In the genomic region with DNA sequence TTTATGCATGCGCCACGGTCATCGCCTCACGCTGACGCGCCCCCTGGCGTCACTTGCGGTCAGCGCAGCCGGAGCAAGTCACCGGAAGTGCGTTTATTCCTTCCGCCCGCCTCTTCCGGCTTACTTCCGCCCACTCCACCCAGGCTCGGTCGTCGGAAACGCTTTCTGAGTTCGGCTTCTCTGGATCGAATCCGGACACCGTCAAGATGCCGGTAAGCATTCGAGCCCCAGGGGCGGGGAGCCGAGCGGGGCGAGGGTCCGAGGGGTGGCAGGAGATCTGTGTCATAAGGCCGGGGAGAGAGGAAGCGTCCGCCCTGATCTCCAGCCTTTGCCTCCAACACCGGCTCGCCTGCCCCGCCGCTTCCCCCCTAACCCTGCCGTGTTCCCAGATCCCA, we compare ENCODE assay signal across 8 mouse cellular contexts. TPM values are rescaled to one million over a fixed set of nuclear protein-coding genes. Genes with fewer than 3 reads are reported as not detected.
A peak's percentile ranks its signal among the peaks of the same experiment; 100 is the strongest.
DNase-seq lines count a peak whose midpoint lies in the region; ATAC-seq and TF ChIP-seq lines count a peak whose summit lies in the region.

A gene (plus strand): TSS at position 93 of the 395 bp plus-strand sequence.

- H3K4me3 ChIP-seq in ES-Bruce4 (ENCODE audit: low read depth, low read length): peak within 1 kb of the TSS; percentile 86
- H3K4me3 ChIP-seq in forebrain, embryonic 13.5 days: peak within 1 kb of the TSS; percentile 84
- peak within 1 kb of the TSS; percentile 99 for H3K4me3 ChIP-seq in liver, postnatal 0 days (ENCODE audit: low read depth, low read length)
- H3K4me3 ChIP-seq in neural tube, embryonic 14.5 days (ENCODE audit: low read depth, low read length): peak within 1 kb of the TSS; percentile 58

- no peaks in the 10 kb centered on the region for H3K9me3 ChIP-seq in ES-Bruce4 (replicated peaks; ENCODE audit: control insufficient read depth, insufficient read depth, low read length, poor library complexity, severe bottlenecking)
- no peaks in the 10 kb centered on the region for H3K9me3 ChIP-seq in forebrain, embryonic 13.5 days (replicated peaks)
- no peaks in the 10 kb centered on the region for H3K9me3 ChIP-seq in liver, postnatal 0 days (ENCODE audit: low read length)
- H3K9me3 ChIP-seq in neural tube, embryonic 14.5 days (ENCODE audit: control insufficient read depth, low read length): no peaks in the 10 kb centered on the region

- no peak for TF ChIP-seq POLR2A in ES-Bruce4 (IDR thresholded peaks at IDR 0.05; ENCODE audit: insufficient read depth, low read length)

- H3K9ac ChIP-seq in ES-Bruce4 (ENCODE audit: low read depth, poor library complexity, severe bottlenecking): peak within 1 kb of the TSS; percentile 71
- H3K9ac ChIP-seq in forebrain, embryonic 13.5 days: peak within 1 kb of the TSS; percentile 87
- peak within 1 kb of the TSS; percentile 97 for H3K9ac ChIP-seq in liver, postnatal 0 days (replicated peaks)
- peak within 1 kb of the TSS; percentile 72 for H3K9ac ChIP-seq in neural tube, embryonic 14.5 days (replicated peaks; ENCODE audit: low read depth, low read length)

- H3K27me3 ChIP-seq in ES-Bruce4 (ENCODE audit: control insufficient read depth, insufficient read depth, low read length, poor library complexity, severe bottlenecking): no peaks in the 10 kb centered on the region
- no peaks in the 10 kb centered on the region for H3K27me3 ChIP-seq in forebrain, embryonic 13.5 days
- no peaks in the 10 kb centered on the region for H3K27me3 ChIP-seq in liver, postnatal 0 days (ENCODE audit: insufficient read depth, low read length)
- H3K27me3 ChIP-seq in neural tube, embryonic 14.5 days (ENCODE audit: control insufficient read depth, insufficient read depth, low read length): no peaks in the 10 kb centered on the region

- no peaks in the 10 kb centered on the region for H3K36me3 ChIP-seq in ES-Bruce4 (ENCODE audit: control insufficient read depth, insufficient read depth, low read length, poor library complexity, severe bottlenecking)
- H3K36me3 ChIP-seq in forebrain, embryonic 13.5 days (ENCODE audit: poor library complexity, severe bottlenecking): peaks cover 8% of the 10 kb centered on the region
- peaks cover 5% of the 10 kb centered on the region for H3K36me3 ChIP-seq in liver, postnatal 0 days (replicated peaks; ENCODE audit: insufficient read depth, low read length)
- no peaks in the 10 kb centered on the region for H3K36me3 ChIP-seq in neural tube, embryonic 14.5 days (ENCODE audit: control insufficient read depth, insufficient read depth, low read length)

- peak; percentile 89; the same call in 1 of the 2 replicates for ATAC-seq in cerebellum, adult (ENCODE audit: insufficient number of reproducible peaks, low FRiP score, low TSS enrichment)
- peak; percentile 92 for ATAC-seq in forebrain, embryonic 13.5 days
- ATAC-seq in liver, postnatal 0 days: peak; percentile 89
- ATAC-seq in neural tube, embryonic 14.5 days (ENCODE audit: low read depth): peak; percentile 87; the same call in 1 of the 2 replicates

- H3K4me2 ChIP-seq in forebrain, embryonic 13.5 days: peak within 1 kb of the TSS; percentile 87
- peak within 1 kb of the TSS; percentile 90 for H3K4me2 ChIP-seq in liver, postnatal 0 days (ENCODE audit: low read depth, low read length)
- H3K4me2 ChIP-seq in neural tube, embryonic 14.5 days (ENCODE audit: low read depth, low read length): peak within 1 kb of the TSS; percentile 82

- no peak within 1 kb of the TSS for H3K27ac ChIP-seq in ES-Bruce4 (ENCODE audit: insufficient read depth, low read length)
- H3K27ac ChIP-seq in forebrain, embryonic 13.5 days: no peak within 1 kb of the TSS
- H3K27ac ChIP-seq in liver, postnatal 0 days (ENCODE audit: low read depth): peak within 1 kb of the TSS; percentile 95
- peak within 1 kb of the TSS; percentile 16; the same call in 1 of the 2 replicates for H3K27ac ChIP-seq in neural tube, embryonic 14.5 days (ENCODE audit: low read depth, low read length)

- intact Hi-C loops in heart, postnatal 10 days (cut with DNase I): loop anchor here (5.0 kb wide), 3 partner anchors 104 to 259 kb away; no protein-coding TSS in a partner anchor

- TF ChIP-seq CTCF in ES-Bruce4 (IDR thresholded peaks at IDR 0.05; ENCODE audit: low read depth, low read length): peak; percentile 93
- TF ChIP-seq CTCF in liver, postnatal 0 days (IDR thresholded peaks at IDR 0.05; ENCODE audit: low read depth): peak; percentile 98

- DNase-seq in heart, postnatal 10 days: peak; percentile 93 to 95
- peak; percentile 67 for DNase-seq in large intestine, adult 2 months (ENCODE audit: low read depth, low spot score)
- peak; percentile 95 for DNase-seq in liver, postnatal 0 days
- DNase-seq in testis, postnatal 10 days (ENCODE audit: low spot score): peak; percentile 96

- H3K4me1 ChIP-seq in ES-Bruce4 (ENCODE audit: control insufficient read depth, insufficient read depth, low read length): no peaks in the 10 kb centered on the region
- peaks cover 11% of the 10 kb centered on the region for H3K4me1 ChIP-seq in forebrain, embryonic 13.5 days
- peaks cover 11% of the 10 kb centered on the region for H3K4me1 ChIP-seq in liver, postnatal 0 days (ENCODE audit: insufficient read depth)
- H3K4me1 ChIP-seq in neural tube, embryonic 14.5 days (ENCODE audit: control insufficient read depth, insufficient read depth, low read length): peaks cover 8% of the 10 kb centered on the region

- TF ChIP-seq EP300 in ES-Bruce4 (IDR thresholded peaks at IDR 0.05; ENCODE audit: insufficient read depth, low read depth, low read length): no peak
- no peak for TF ChIP-seq EP300 in liver, postnatal 0 days (IDR thresholded peaks at IDR 0.05; ENCODE audit: low read depth)

- under 1% methylated on average over 39 of the region's 39 CpGs for WGBS in forebrain, embryonic 13.5 days
- under 1% methylated on average over 39 of the region's 39 CpGs for WGBS in large intestine, adult 2 months
- under 1% methylated on average over 39 of the region's 39 CpGs for WGBS in liver, postnatal 0 days (ENCODE audit: insufficient replicate concordance)
- WGBS in neural tube, embryonic 14.5 days: under 1% methylated on average over 39 of the region's 39 CpGs

RNA-seq across cellular contexts. Expression of the gene that starts here (rescaled TPM):
- 289 and 303 TPM in 2 replicates for polyA plus RNA-seq in ES-Bruce4 (2011; ENCODE audit: insufficient read depth, insufficient read length, low read depth, missing spikeins)
- polyA plus RNA-seq in forebrain, embryonic 13.5 days (2015; fragmentation: Nextera tagmentation; extraction: Ambion mirVana): 152 and 167 TPM in 2 replicates
- 100 to 1,000 TPM; 140 to 150 TPM for total RNA-seq in heart, postnatal 10 days (2021)
- polyA plus RNA-seq in large intestine, adult 2 months (2012; rRNA removed): 289 and 295 TPM in 2 replicates
- polyA plus RNA-seq in liver, postnatal 0 days (2015; fragmentation: Nextera tagmentation; extraction: Ambion mirVana): 79.7 and 86.6 TPM in 2 replicates
- 46.6 and 81.6 TPM in 2 replicates for polyA plus RNA-seq in neural tube, embryonic 14.5 days (2014; fragmentation: Nextera tagmentation; extraction: Ambion mirVana)

Comparison
In these comparisons a context has a peak if more than half of its experiments do, and no peak if none do; other contexts are left out.
1. H3K27ac ChIP-seq: peak in liver, postnatal 0 days (single experiment) and neural tube, embryonic 14.5 days (single experiment); none in ES-Bruce4 (single experiment) and forebrain, embryonic 13.5 days (single experiment).
2. Peak in every context shown above with its lines, with median percentiles within 50 percentile points of each other: H3K4me3 ChIP-seq, H3K9ac ChIP-seq, ATAC-seq, H3K4me2 ChIP-seq and DNase-seq.